Mouse (Mus musculus): ENCODE measurements around the gene Angel1.

Gene Angel1

GRCm38 (mm10) chr12:86702690-86703089, 23.6 kb downstream of the Angel1 start:
- no peak for DNase-seq (ENCODE audit: low spot score in 2 of 2)

GRCm38 (mm10) chr12:86701491-86701890, 24.8 kb downstream of the Angel1 start:
- no peak for DNase-seq (ENCODE audit: low spot score in 2 of 2)

GRCm38 (mm10) chr12:86700927-86701310, 25.3 kb downstream of the Angel1 start:
- no peak for DNase-seq (ENCODE audit: low spot score in 2 of 2)

- DNase-seq (ENCODE audit: low spot score in 2 of 2): no peak
Measured at GRCm38 (mm10) chr12:86699965-86700926, 26.0 kb downstream of the Angel1 start.

DNA sequence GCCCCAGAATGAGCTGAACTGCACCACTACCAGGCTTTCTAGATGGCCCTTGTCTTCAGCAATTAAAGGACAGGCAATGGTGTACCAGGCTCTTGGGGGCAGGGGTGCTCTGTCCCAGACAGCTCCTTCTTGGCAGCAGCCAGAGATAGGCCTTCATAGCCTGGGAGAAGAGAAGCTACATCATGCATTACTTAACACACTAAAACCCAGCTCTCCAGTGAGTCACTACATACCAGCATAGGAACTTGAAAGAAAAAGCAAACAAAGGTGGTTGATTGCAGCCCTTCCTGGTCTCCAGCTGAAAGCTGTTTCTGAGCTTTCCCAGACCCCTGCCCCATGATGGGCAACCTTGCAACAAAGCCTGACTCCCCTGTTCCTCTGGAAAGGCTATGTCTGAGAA, 27.7 kb downstream of the Angel1 start:
- no peak for DNase-seq (ENCODE audit: low spot score in 2 of 2)

- DNase-seq (ENCODE audit: low spot score in 2 of 2): no peak
Measured at GRCm38 (mm10) chr12:86697996-86698395, 28.3 kb downstream of the Angel1 start.

- no peak for DNase-seq (ENCODE audit: low spot score in 2 of 2)
Measured at GRCm38 (mm10) chr12:86694441-86694840, 31.8 kb downstream of the Angel1 start.

DNA sequence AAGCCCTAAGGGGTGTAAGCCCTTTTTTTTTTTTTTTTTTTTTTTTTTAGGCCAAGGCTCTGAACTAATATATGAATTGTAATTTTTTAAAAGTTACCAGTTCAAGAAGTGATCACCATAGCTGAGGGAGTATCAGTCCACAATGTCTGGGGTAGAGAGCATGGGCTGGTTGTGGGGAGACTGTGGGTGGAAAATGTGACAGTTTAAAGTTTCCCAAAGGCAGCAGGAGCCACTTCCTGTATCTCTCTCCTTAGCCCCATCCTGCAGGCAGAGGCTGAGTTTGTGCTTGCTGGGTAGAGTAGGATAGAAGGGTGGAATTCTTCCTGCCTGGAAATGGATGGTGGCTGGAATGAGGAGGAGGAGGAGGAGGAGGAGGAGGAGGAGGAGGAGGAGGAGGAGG, 32.9 kb downstream of the Angel1 start:
- DNase-seq (ENCODE audit: low spot score in 2 of 2): no peak

- DNase-seq (ENCODE audit: low spot score in 2 of 2): no peak
Measured at GRCm38 (mm10) chr12:86692471-86693356, 33.5 kb downstream of the Angel1 start.

- no peak for DNase-seq (ENCODE audit: low spot score in 2 of 2)
Measured at GRCm38 (mm10) chr12:86690700-86691485, 35.4 kb downstream of the Angel1 start.

GRCm38 (mm10) chr12:86688917-86689316, 37.3 kb downstream of the Angel1 start:
- DNase-seq (ENCODE audit: low spot score in 2 of 2): no peak

DNA sequence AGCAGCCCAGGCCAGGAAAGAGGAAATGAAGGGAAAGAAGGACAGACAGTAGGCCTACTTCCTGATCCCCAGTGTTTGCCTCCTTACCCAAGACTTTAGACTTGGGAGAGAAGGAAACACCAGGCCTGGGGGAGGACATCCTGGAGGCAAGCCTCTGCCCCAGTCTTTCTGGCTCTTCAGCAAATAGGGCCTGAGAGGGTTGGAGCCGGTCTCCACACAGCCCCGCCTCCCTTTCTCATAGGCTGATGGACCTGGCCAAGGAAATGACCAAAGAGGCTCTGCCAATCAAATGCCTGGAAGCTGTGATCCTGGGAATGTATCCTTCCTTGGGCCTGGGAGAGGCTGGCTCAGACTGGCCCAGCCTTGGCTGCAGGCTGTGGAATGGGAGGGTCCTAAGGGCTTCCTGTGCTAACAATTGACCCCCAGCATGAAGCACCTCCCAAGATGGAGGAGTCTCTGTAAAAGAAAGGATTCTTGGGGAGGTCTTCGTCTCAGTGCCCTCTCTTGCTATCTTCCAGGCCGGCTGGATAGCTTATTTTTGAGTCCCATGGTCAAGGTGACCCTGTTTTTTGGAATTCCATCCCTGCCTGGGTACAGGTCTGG, 38.2 kb downstream of the Angel1 start:
- DNase-seq (ENCODE audit: low spot score in 2 of 2): no peak

GRCm38 (mm10) chr12:86687445-86687955, 38.8 kb downstream of the Angel1 start:
- no peak for DNase-seq (ENCODE audit: low spot score in 2 of 2)

GRCm38 (mm10) chr12:86686551-86687330, 39.5 kb downstream of the Angel1 start:
- DNase-seq (ENCODE audit: low spot score in 2 of 2): no peak

DNA sequence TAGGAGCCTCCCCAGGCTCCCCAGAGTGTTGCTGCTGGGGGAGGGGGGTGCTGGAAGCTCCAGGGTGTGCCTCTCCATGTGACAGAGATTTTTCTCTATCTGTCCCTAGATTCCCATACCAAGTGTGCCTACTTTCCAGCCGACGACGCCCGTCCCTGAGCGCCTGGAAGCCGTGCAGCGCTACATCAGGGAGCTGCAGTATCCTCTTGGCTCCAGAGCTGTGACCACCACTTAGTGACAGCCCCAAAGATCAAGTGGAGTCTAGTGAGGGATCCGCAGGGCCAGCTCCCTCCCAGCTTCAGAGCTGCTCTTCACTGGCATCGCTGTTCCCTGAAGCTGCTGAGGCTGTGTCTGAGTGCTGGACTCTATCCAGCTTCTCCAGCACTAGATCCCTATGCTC, 41.0 kb downstream of the Angel1 start:
- no peak for DNase-seq (ENCODE audit: low spot score in 2 of 2)

GRCm38 (mm10) chr12:86683698-86684097, 42.6 kb downstream of the Angel1 start:
- no peak for DNase-seq (ENCODE audit: low spot score in 2 of 2)

DNA sequence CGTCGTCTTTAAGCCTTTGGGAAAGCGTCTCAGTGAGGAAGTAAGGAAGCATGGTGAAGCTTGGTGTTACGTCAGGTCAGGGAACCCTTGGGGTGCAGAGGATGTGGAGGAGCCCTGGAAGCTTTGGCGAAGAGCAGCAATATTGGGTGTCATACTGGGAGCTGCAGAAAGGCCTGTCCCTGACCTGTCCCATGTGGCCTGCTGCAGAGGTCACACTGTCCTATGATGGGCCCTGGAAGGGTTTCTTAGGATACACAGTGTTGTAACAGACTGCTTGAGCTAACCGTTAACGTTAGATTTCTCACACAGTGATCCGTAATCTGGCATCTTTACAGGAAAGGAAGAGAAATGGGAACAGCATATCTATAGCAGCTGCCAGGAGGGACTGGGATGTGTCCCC, 44.1 kb downstream of the Angel1 start:
- DNase-seq (ENCODE audit: low spot score in 2 of 2): no peak

DNA sequence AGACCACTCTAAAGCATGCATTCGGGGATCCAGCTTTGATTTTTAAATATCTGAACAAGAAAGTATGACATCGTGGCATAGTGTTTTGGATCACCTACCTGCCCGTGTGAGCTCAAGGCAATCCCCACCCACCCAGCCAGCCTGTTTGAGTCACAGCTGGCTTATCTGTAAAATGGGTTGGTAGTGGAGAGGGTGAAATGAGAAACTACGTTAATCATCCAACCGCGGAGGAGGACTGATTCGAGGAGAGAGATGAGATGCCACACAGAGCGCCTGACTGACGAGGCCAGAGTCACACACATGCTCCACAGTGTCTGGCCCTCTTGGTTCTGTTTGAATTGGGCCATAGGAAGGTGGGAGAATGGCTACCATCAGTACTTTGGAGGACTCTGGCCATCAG, 44.6 kb downstream of the Angel1 start:
- no peak for DNase-seq (ENCODE audit: low spot score in 2 of 2)

GRCm38 (mm10) chr12:86680591-86681193, 45.6 kb downstream of the Angel1 start:
- DNase-seq (ENCODE audit: low spot score in 2 of 2): no peak

DNA sequence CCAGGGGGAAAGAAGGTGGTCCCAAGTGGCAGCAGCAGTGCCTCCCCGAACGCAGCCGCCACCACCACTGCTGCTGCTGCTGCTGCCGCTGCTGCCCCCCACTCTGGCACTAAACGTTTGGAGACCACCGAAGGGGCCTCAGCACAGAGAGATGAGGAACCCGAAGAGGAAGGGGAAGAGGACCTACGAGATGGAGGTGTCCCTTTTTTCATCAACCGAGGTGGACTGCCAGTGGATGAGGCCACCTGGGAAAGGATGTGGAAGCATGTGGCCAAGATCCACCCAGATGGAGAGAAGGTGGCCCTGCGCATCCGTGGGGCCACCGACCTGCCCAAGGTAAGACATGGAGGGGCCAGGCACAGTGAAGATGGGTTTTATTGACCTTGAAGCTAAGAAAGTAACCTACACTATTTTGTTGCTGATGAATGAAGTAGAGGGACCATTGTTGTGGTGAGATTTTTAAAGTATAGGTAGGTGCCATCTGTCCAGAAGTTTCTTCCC, 46.2 kb downstream of the Angel1 start:
- DNase-seq (ENCODE audit: low spot score in 2 of 2): no peak

All from thymus, postnatal 10 days (tissue).